Mouse (Mus musculus): ENCODE data around the gene Hmgb1. TPM values are rescaled to one million over a fixed set of nuclear protein-coding genes. Genes with fewer than 3 reads are reported as not detected.

Hmgb1 gene
- polyA plus RNA-seq, 1 experiment from 2014 or later: 1,384 TPM

GRCm38 (mm10) chr5:149198782-149199181, 14.5 kb upstream of the Hmgb1 start:
- Histone ChIP-seq H3K9me3 (ENCODE audit: low read length) (no peaks in the 10 kb centered on the region), H3K4me1 (ENCODE audit: insufficient read depth, low read length) (peaks cover 15% of the 10 kb centered on the region), H3K4me2 (replicated peaks; ENCODE audit: low read depth, low read length) (no peak overlapping the region), H3K4me3 (ENCODE audit: low read length) (no peak overlapping the region), H3K9ac (replicated peaks; ENCODE audit: low read length) (no peak overlapping the region), H3K27me3 (ENCODE audit: insufficient read depth, low read length) (no peaks in the 10 kb centered on the region), H3K36me3 (ENCODE audit: insufficient read depth, low read length) (peaks cover 51% of the 10 kb centered on the region), H3K27ac (ENCODE audit: low read length) (no peak overlapping the region)
- 80% methylated on average over 1 of the region's 1 CpGs for WGBS
- no peak for ATAC-seq (ENCODE audit: low FRiP score, low TSS enrichment)

- H3K9ac ChIP-seq (replicated peaks; ENCODE audit: low read length): no peak overlapping the region
- no peak overlapping the region for H3K4me2 ChIP-seq (replicated peaks; ENCODE audit: low read depth, low read length)
- no peak overlapping the region for H3K4me3 ChIP-seq (ENCODE audit: low read length)
- 3% methylated on average over 1 of the region's 1 CpGs for WGBS
- peaks cover 53% of the 10 kb centered on the region for H3K36me3 ChIP-seq (ENCODE audit: insufficient read depth, low read length)
- no peaks in the 10 kb centered on the region for H3K27me3 ChIP-seq (ENCODE audit: insufficient read depth, low read length)
- H3K27ac ChIP-seq (ENCODE audit: low read length): no peak overlapping the region
- H3K4me1 ChIP-seq (ENCODE audit: insufficient read depth, low read length): peaks cover 10% of the 10 kb centered on the region
- ATAC-seq (ENCODE audit: low FRiP score, low TSS enrichment): no peak
- H3K9me3 ChIP-seq (ENCODE audit: low read length): no peaks in the 10 kb centered on the region
These were observed 12.3 kb upstream of the Hmgb1 start for GRCm38 (mm10) chr5:149196611-149197010.

- no peak for ATAC-seq (ENCODE audit: low FRiP score, low TSS enrichment)
These were observed 5.9 kb upstream of the Hmgb1 start for GRCm38 (mm10) chr5:149190160-149190559.

GRCm38 (mm10) chr5:149185806-149186205, 1.5 kb upstream of the Hmgb1 start:
- peaks cover 8% of the 10 kb centered on the region; the same call in 1 of the 2 replicates for H3K36me3 ChIP-seq (ENCODE audit: insufficient read depth, low read length)
- H3K4me1 ChIP-seq (ENCODE audit: insufficient read depth, low read length): peaks cover 15% of the 10 kb centered on the region
- 54% methylated on average over 3 of the region's 3 CpGs for WGBS

More at GRCm38 (mm10) chr5:149190160-149190559, 5.9 kb upstream of the Hmgb1 start:
- Histone ChIP-seq H3K4me2 (replicated peaks; ENCODE audit: low read depth, low read length) (no peak overlapping the region), H3K27ac (ENCODE audit: low read length) (no peak overlapping the region), H3K27me3 (ENCODE audit: insufficient read depth, low read length) (no peaks in the 10 kb centered on the region), H3K36me3 (ENCODE audit: insufficient read depth, low read length) (peaks cover 42% of the 10 kb centered on the region), H3K4me1 (ENCODE audit: insufficient read depth, low read length) (peaks cover 15% of the 10 kb centered on the region), H3K9me3 (ENCODE audit: low read length) (no peaks in the 10 kb centered on the region), H3K4me3 (ENCODE audit: low read length) (no peak overlapping the region), H3K9ac (replicated peaks; ENCODE audit: low read length) (no peak overlapping the region)
- 87% methylated on average over 1 of the region's 1 CpGs for WGBS

GRCm38 (mm10) chr5:149184844-149185186, 526 bp upstream of the Hmgb1 start:
- H3K9me3 ChIP-seq (ENCODE audit: low read length): no peaks in the 10 kb centered on the region
- peaks cover 16% of the 10 kb centered on the region for H3K4me1 ChIP-seq (ENCODE audit: insufficient read depth, low read length)
- no peaks in the 10 kb centered on the region for H3K27me3 ChIP-seq (ENCODE audit: insufficient read depth, low read length)
- peak overlapping the region; percentile 90 for H3K27ac ChIP-seq (ENCODE audit: low read length)
- peak overlapping the region; percentile 67 for H3K4me2 ChIP-seq (replicated peaks; ENCODE audit: low read depth, low read length)
- H3K4me3 ChIP-seq (ENCODE audit: low read length): peak overlapping the region; percentile 66
- 0 out of 2 replicates have a peak, but pooled peaks cover 5% of the 10 kb centered on the region for H3K36me3 ChIP-seq (ENCODE audit: insufficient read depth, low read length)
- H3K9ac ChIP-seq (replicated peaks; ENCODE audit: low read length): peak overlapping the region; percentile 88
- under 1% methylated on average over 20 of the region's 20 CpGs for WGBS
- ATAC-seq (ENCODE audit: low FRiP score, low TSS enrichment): no peak

More at GRCm38 (mm10) chr5:149185806-149186205, 1.5 kb upstream of the Hmgb1 start:
- Histone ChIP-seq H3K4me2 (replicated peaks; ENCODE audit: low read depth, low read length) (peak overlapping the region; percentile 67), H3K4me3 (ENCODE audit: low read length) (peak overlapping the region; percentile 66), H3K27me3 (ENCODE audit: insufficient read depth, low read length) (no peaks in the 10 kb centered on the region), H3K9me3 (ENCODE audit: low read length) (no peaks in the 10 kb centered on the region), H3K27ac (ENCODE audit: low read length) (no peak overlapping the region), H3K9ac (replicated peaks; ENCODE audit: low read length) (no peak overlapping the region; the same call in 1 of the 2 replicates)
- ATAC-seq (ENCODE audit: low FRiP score, low TSS enrichment): no peak

- Histone ChIP-seq H3K9me3 (ENCODE audit: low read length) (no peaks in the 10 kb centered on the region), H3K27ac (ENCODE audit: low read length) (peak overlapping the region; percentile 97), H3K4me2 (replicated peaks; ENCODE audit: low read depth, low read length) (peak overlapping the region; percentile 57), H3K4me3 (ENCODE audit: low read length) (peak overlapping the region; percentile 78), H3K4me1 (ENCODE audit: insufficient read depth, low read length) (peaks cover 19% of the 10 kb centered on the region), H3K27me3 (ENCODE audit: insufficient read depth, low read length) (no peaks in the 10 kb centered on the region), H3K36me3 (ENCODE audit: insufficient read depth, low read length) (no peaks in the 10 kb centered on the region), H3K9ac (replicated peaks; ENCODE audit: low read length) (peak overlapping the region; percentile 90)
- ATAC-seq (ENCODE audit: low FRiP score, low TSS enrichment): peak; percentile 59
- WGBS: 0% methylated on average over 13 of the region's 13 CpGs
These were observed 577 bp downstream of the Hmgb1 start for GRCm38 (mm10) chr5:149183721-149184103.

DNA sequence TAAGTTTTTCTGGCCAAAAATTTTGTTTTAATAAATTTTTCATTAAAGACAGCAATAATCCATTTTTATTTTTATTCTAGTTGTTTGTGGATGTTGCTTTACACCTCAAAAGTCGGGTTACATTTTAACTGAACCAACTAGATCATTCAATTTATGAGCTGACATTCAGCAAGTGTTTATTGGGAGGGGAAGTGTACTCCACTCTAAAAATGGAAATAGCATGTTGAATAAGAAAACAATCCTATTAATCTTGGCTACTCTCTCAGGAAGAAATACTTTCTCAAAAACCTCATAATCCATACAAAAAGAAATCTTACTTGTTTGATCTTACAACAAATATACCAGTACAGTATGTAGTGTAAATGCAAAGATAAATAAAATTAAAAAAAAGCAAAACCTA, 1.2 kb downstream of the Hmgb1 start:
- Histone ChIP-seq H3K9ac (replicated peaks; ENCODE audit: low read length) (no peak overlapping the region; the same call in 1 of the 2 replicates), H3K4me2 (replicated peaks; ENCODE audit: low read depth, low read length) (peak overlapping the region; percentile 57; the same call in 1 of the 2 replicates), H3K36me3 (ENCODE audit: insufficient read depth, low read length) (no peaks in the 10 kb centered on the region), H3K27me3 (ENCODE audit: insufficient read depth, low read length) (no peaks in the 10 kb centered on the region), H3K27ac (ENCODE audit: low read length) (no peak overlapping the region), H3K9me3 (ENCODE audit: low read length) (no peaks in the 10 kb centered on the region), H3K4me1 (ENCODE audit: insufficient read depth, low read length) (peaks cover 19% of the 10 kb centered on the region), H3K4me3 (ENCODE audit: low read length) (peak overlapping the region; percentile 78)
- WGBS: 15% methylated on average over 1 of the region's 1 CpGs
- no peak for ATAC-seq (ENCODE audit: low FRiP score, low TSS enrichment)

GRCm38 (mm10) chr5:149182186-149182870, 2.0 kb downstream of the Hmgb1 start:
- Histone ChIP-seq H3K4me3 (ENCODE audit: low read length) (no peak overlapping the region), H3K9me3 (ENCODE audit: low read length) (no peaks in the 10 kb centered on the region), H3K36me3 (ENCODE audit: insufficient read depth, low read length) (no peaks in the 10 kb centered on the region), H3K27me3 (ENCODE audit: insufficient read depth, low read length) (no peaks in the 10 kb centered on the region), H3K27ac (ENCODE audit: low read length) (no peak overlapping the region), H3K4me2 (replicated peaks; ENCODE audit: low read depth, low read length) (no peak overlapping the region), H3K4me1 (ENCODE audit: insufficient read depth, low read length) (peaks cover 19% of the 10 kb centered on the region), H3K9ac (replicated peaks; ENCODE audit: low read length) (no peak overlapping the region)
- no peak for ATAC-seq (ENCODE audit: low FRiP score, low TSS enrichment)
- 80% methylated on average over 5 of the region's 5 CpGs for WGBS

- H3K9me3 ChIP-seq (ENCODE audit: low read length): no peaks in the 10 kb centered on the region
- H3K36me3 ChIP-seq (ENCODE audit: insufficient read depth, low read length): no peaks in the 10 kb centered on the region
- 35% methylated on average over 3 of the region's 3 CpGs for WGBS
- peak overlapping the region; percentile 65; the same call in 1 of the 2 replicates for H3K27ac ChIP-seq (ENCODE audit: low read length)
- ATAC-seq (ENCODE audit: low FRiP score, low TSS enrichment): no peak
- H3K9ac ChIP-seq (replicated peaks; ENCODE audit: low read length): no peak overlapping the region
- H3K4me2 ChIP-seq (replicated peaks; ENCODE audit: low read depth, low read length): no peak overlapping the region
- no peak overlapping the region for H3K4me3 ChIP-seq (ENCODE audit: low read length)
- no peaks in the 10 kb centered on the region for H3K27me3 ChIP-seq (ENCODE audit: insufficient read depth, low read length)
- peaks cover 4% of the 10 kb centered on the region; the same call in 1 of the 2 replicates for H3K4me1 ChIP-seq (ENCODE audit: insufficient read depth, low read length)
These were observed 4.5 kb downstream of the Hmgb1 start for GRCm38 (mm10) chr5:149179826-149180225.

DNA sequence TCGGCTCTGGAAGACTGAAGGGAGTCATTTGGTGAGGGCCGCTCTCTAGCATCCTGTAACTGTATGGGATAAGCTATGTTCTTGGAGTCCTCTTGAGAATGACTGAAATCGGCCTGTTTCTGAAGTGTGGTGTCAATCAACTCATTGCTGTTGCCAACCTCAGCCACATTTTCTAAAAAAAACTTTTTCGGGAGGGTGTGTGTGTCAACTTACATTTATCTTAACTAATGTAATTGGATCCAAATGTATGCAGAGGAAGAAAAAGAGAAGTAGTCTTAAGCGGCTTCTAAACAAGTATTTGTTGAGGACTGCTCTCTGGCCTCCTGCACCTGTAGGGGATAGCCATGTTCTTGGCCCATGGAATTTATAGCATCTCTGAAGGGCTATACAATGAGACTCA, 6.2 kb downstream of the Hmgb1 start:
- WGBS: 76% methylated on average over 5 of the region's 5 CpGs
- H3K4me2 ChIP-seq (replicated peaks; ENCODE audit: low read depth, low read length): no peak overlapping the region
- no peaks in the 10 kb centered on the region for H3K9me3 ChIP-seq (ENCODE audit: low read length)
- H3K36me3 ChIP-seq (ENCODE audit: insufficient read depth, low read length): no peaks in the 10 kb centered on the region
- no peak overlapping the region for H3K9ac ChIP-seq (replicated peaks; ENCODE audit: low read length)
- ATAC-seq (ENCODE audit: low FRiP score, low TSS enrichment): no peak
- H3K4me1 ChIP-seq (ENCODE audit: insufficient read depth, low read length): peaks cover 4% of the 10 kb centered on the region; the same call in 1 of the 2 replicates
- no peak overlapping the region for H3K27ac ChIP-seq (ENCODE audit: low read length)
- no peak overlapping the region for H3K4me3 ChIP-seq (ENCODE audit: low read length)
- H3K27me3 ChIP-seq (ENCODE audit: insufficient read depth, low read length): no peaks in the 10 kb centered on the region

Data from kidney, embryonic 16.5 days (tissue).